ENCODE assay signal across 9 mouse cellular contexts in genomic region chr6:128759221-128759950, GRCm38 (mm10). TPM values are rescaled to one million over a fixed set of nuclear protein-coding genes. Genes with fewer than 3 reads are reported as not detected.
A peak's percentile ranks its signal among the peaks of the same experiment; 100 is the strongest.
DNase-seq lines count a peak whose midpoint lies in the region; ATAC-seq lines count a peak whose summit lies in the region.
"Had no signal": no experiment of that assay in that cellular context is flagged by ENCODE, and none has a peak within 500 bp of the region (broad histone marks: within the 10 kb centered on the region; RNA-seq: fewer than 3 reads in every experiment).

No protein-coding gene starts in this region.

- no peak overlapping the region for H3K27ac ChIP-seq in kidney, embryonic 15.5 days
- no peak overlapping the region for H3K27ac ChIP-seq in embryonic facial prominence, embryonic 10.5 days (replicated peaks)
- no peak overlapping the region for H3K27ac ChIP-seq in hindbrain, embryonic 11.5 days (ENCODE audit: low read depth, low read length)
- 0 out of 2 replicates have a peak overlapping the region, but pooled peaks have one; percentile 16 for H3K27ac ChIP-seq in midbrain, embryonic 14.5 days (replicated peaks; ENCODE audit: low read depth, low read length)

- peaks cover 8% of the 10 kb centered on the region for H3K4me1 ChIP-seq in kidney, embryonic 15.5 days
- H3K4me1 ChIP-seq in embryonic facial prominence, embryonic 10.5 days = peaks cover 18% of the 10 kb centered on the region
- H3K4me1 ChIP-seq in hindbrain, embryonic 11.5 days (replicated peaks; ENCODE audit: control insufficient read depth, insufficient read depth, low read length) = no peaks in the 10 kb centered on the region
- H3K4me1 ChIP-seq in midbrain, embryonic 14.5 days (ENCODE audit: control insufficient read depth, insufficient read depth, low read length) = 0 out of 2 replicates have a peak, but pooled peaks cover 7% of the 10 kb centered on the region

- H3K9me3 ChIP-seq in kidney, embryonic 15.5 days (replicated peaks) = no peaks in the 10 kb centered on the region
- no peaks in the 10 kb centered on the region for H3K9me3 ChIP-seq in embryonic facial prominence, embryonic 10.5 days
- H3K9me3 ChIP-seq in hindbrain, embryonic 11.5 days (ENCODE audit: control insufficient read depth, low read length) = no peaks in the 10 kb centered on the region
- H3K9me3 ChIP-seq in midbrain, embryonic 14.5 days (ENCODE audit: control insufficient read depth, low read length) = no peaks in the 10 kb centered on the region

- WGBS in kidney, embryonic 15.5 days = 81% methylated on average over 5 of the region's 5 CpGs
- 81% methylated on average over 5 of the region's 5 CpGs for WGBS in embryonic facial prominence, embryonic 10.5 days
- 81% methylated on average over 5 of the region's 5 CpGs for WGBS in hindbrain, embryonic 11.5 days
- WGBS in midbrain, embryonic 14.5 days = 79% methylated on average over 5 of the region's 5 CpGs

- H3K36me3 ChIP-seq in kidney, embryonic 15.5 days = no peaks in the 10 kb centered on the region
- no peaks in the 10 kb centered on the region for H3K36me3 ChIP-seq in embryonic facial prominence, embryonic 10.5 days (replicated peaks)
- no peaks in the 10 kb centered on the region for H3K36me3 ChIP-seq in hindbrain, embryonic 11.5 days (ENCODE audit: control insufficient read depth, insufficient read depth, low read length)
- H3K36me3 ChIP-seq in midbrain, embryonic 14.5 days (ENCODE audit: control insufficient read depth, insufficient read depth, low read length) = no peaks in the 10 kb centered on the region

- H3K27me3 ChIP-seq in kidney, embryonic 15.5 days = no peaks in the 10 kb centered on the region
- no peaks in the 10 kb centered on the region for H3K27me3 ChIP-seq in embryonic facial prominence, embryonic 10.5 days (replicated peaks; ENCODE audit: low read depth, poor library complexity, severe bottlenecking)
- no peaks in the 10 kb centered on the region for H3K27me3 ChIP-seq in hindbrain, embryonic 11.5 days (ENCODE audit: control insufficient read depth, insufficient read depth, low read length)
- H3K27me3 ChIP-seq in midbrain, embryonic 14.5 days (ENCODE audit: control insufficient read depth, insufficient read depth, low read length) = no peaks in the 10 kb centered on the region

- no peak overlapping the region for H3K9ac ChIP-seq in kidney, embryonic 15.5 days
- H3K9ac ChIP-seq in hindbrain, embryonic 11.5 days (ENCODE audit: low read depth, low read length) = no peak overlapping the region
- H3K9ac ChIP-seq in midbrain, embryonic 14.5 days (replicated peaks; ENCODE audit: low read length) = no peak overlapping the region

- ATAC-seq in kidney, embryonic 15.5 days (replicated peaks; ENCODE audit: low FRiP score) = no peak
- no peak for ATAC-seq in hindbrain, embryonic 11.5 days (ENCODE audit: low FRiP score)
- no peak for ATAC-seq in midbrain, embryonic 14.5 days (ENCODE audit: low FRiP score, low TSS enrichment)

- DNase-seq in kidney, postnatal 10 days = no peak
- DNase-seq in embryonic facial prominence, embryonic 10.5 days (ENCODE audit: low spot score) = no peak
- peak; percentile 20 for DNase-seq in hindbrain, embryonic 11.5 days (ENCODE audit: low spot score)
- DNase-seq in midbrain, embryonic 14.5 days = peak; percentile 21
- no peak for DNase-seq in c-Kit-positive CD71-positive TER-119-positive erythroid progenitor cells, embryonic 14.5 days (ENCODE audit: low spot score)
- no peak for DNase-seq in urinary bladder, postnatal 4 days (ENCODE audit: low spot score in 2 of 2)

- H3K4me3 ChIP-seq in kidney, embryonic 15.5 days (replicated peaks) = peak overlapping the region; percentile 71
- peak overlapping the region; percentile 66 for H3K4me3 ChIP-seq in embryonic facial prominence, embryonic 10.5 days
- H3K4me3 ChIP-seq in hindbrain, embryonic 11.5 days (ENCODE audit: low read depth, low read length) = no peak overlapping the region
- peak overlapping the region; percentile 58; the same call in 1 of the 2 replicates for H3K4me3 ChIP-seq in midbrain, embryonic 14.5 days (replicated peaks; ENCODE audit: low read depth, low read length)

- H3K4me2 ChIP-seq in kidney, embryonic 15.5 days = peak overlapping the region; percentile 53; the same call in 1 of the 2 replicates
- no peak overlapping the region for H3K4me2 ChIP-seq in hindbrain, embryonic 11.5 days (replicated peaks; ENCODE audit: low read depth, low read length)
- peak overlapping the region; percentile 34 for H3K4me2 ChIP-seq in midbrain, embryonic 14.5 days (ENCODE audit: low read length)

RNA-seq across cellular contexts. Expression of gene Klrb1c, which starts 29.6 kb away (rescaled TPM):
- 0.17 and 0.22 TPM in 2 replicates for polyA plus RNA-seq in kidney, embryonic 15.5 days (2015; fragmentation: Nextera tagmentation; extraction: Ambion mirVana)
- polyA plus RNA-seq in embryonic facial prominence, embryonic 10.5 days (2016; fragmentation: Nextera tagmentation; extraction: Ambion mirVana) = not detected in 2 replicates
- 0.06 TPM in 1 of 2 replicates, not detected in the other for polyA plus RNA-seq in hindbrain, embryonic 11.5 days (2014; fragmentation: Nextera tagmentation; extraction: Ambion mirVana)
- not detected in 2 replicates for polyA plus RNA-seq in midbrain, embryonic 14.5 days (2014; fragmentation: Nextera tagmentation; extraction: Ambion mirVana)

RNA-seq across cellular contexts. Expression of gene Klrb1, which starts 36.5 kb away (rescaled TPM):
- polyA plus RNA-seq in kidney, embryonic 15.5 days (2015; fragmentation: Nextera tagmentation; extraction: Ambion mirVana) = not detected in 2 replicates
- polyA plus RNA-seq in embryonic facial prominence, embryonic 10.5 days (2016; fragmentation: Nextera tagmentation; extraction: Ambion mirVana) = not detected in 2 replicates
- polyA plus RNA-seq in hindbrain, embryonic 11.5 days (2014; fragmentation: Nextera tagmentation; extraction: Ambion mirVana) = not detected in 2 replicates
- 0.45 and 0.94 TPM in 2 replicates for polyA plus RNA-seq in midbrain, embryonic 14.5 days (2014; fragmentation: Nextera tagmentation; extraction: Ambion mirVana)
- polyA plus RNA-seq: cortical plate, adult 2 months; kidney, postnatal 0 days had no signal

Comparison
In these comparisons a context has a peak if more than half of its experiments do, and no peak if none do; other contexts are left out.
1. DNase-seq: peak in hindbrain, embryonic 11.5 days (single experiment) and midbrain, embryonic 14.5 days (single experiment); none in kidney, postnatal 10 days (single experiment), embryonic facial prominence, embryonic 10.5 days (single experiment), c-Kit-positive CD71-positive TER-119-positive erythroid progenitor cells, embryonic 14.5 days (single experiment) and urinary bladder, postnatal 4 days (0 of 2).